Mouse (Mus musculus) kidney, adult 2 months (tissue): ENCODE data around the gene Spin1. TPM values are rescaled to one million over a fixed set of nuclear protein-coding genes. Genes with fewer than 3 reads are reported as not detected.
A peak's percentile ranks its signal among the peaks of the same experiment; 100 is the strongest.

Experiments used
- DNase-seq: peaks from one replicate; pipeline ENCODE4 v3.0.0; 2021
- H3K27ac ChIP-seq: fragments of 200-500 bp; 2 replicates; pipeline ENCODE4 v1.5.1; 2012; ENCODE audit warnings: low read depth, low read length, control low read depth, inconsistent platforms; ENCODE audit not compliant: insufficient read depth
- H3K27me3 ChIP-seq: fragments of 200-500 bp; replicated peaks from 2 replicates; pipeline ENCODE4 v1.6.1; 2012; ENCODE audit warnings: mild to moderate bottlenecking, moderate library complexity, low read length, inconsistent platforms; ENCODE audit not compliant: control insufficient read depth, insufficient read depth
- H3K36me3 ChIP-seq: fragments of 200-500 bp; 2 replicates; pipeline ENCODE4 v1.6.1; 2012; ENCODE audit warnings: mild to moderate bottlenecking, moderate library complexity, low read length, inconsistent platforms; ENCODE audit not compliant: control insufficient read depth, insufficient read depth
- H3K4me1 ChIP-seq: fragments of 200-500 bp; 2 replicates; pipeline ENCODE4 v1.6.1; 2011; ENCODE audit warnings: low read length; ENCODE audit not compliant: control insufficient read depth, insufficient read depth
- H3K4me3 ChIP-seq: fragments of 200-500 bp; 2 replicates; pipeline ENCODE4 v1.5.1; 2011; ENCODE audit warnings: mild to moderate bottlenecking, low read depth, low read length, control low read depth; ENCODE audit not compliant: insufficient read depth
- CTCF ChIP-seq: fragments of 200-500 bp; conservative IDR thresholded peaks from 2 replicates; pipeline ENCODE4 v1.5.1; 2011; ENCODE audit warnings: low read depth, mild to moderate bottlenecking, control low read depth, low read length, moderate library complexity, mixed read lengths; ENCODE audit not compliant: insufficient read depth, insufficient read length
- POLR2A ChIP-seq: fragments of 200-500 bp; IDR thresholded peaks from one replicate; pipeline ENCODE4 v1.6.1; 2011; ENCODE audit warnings: low read depth, low read length, control low read depth
- WGBS: fragments of 180-500 bp; shearing (Covaris S2); methylation state at CpG from one replicate; pipeline ENCODE4 v1.1.7; 2018; 5-methylcytosine and 5-hydroxymethylcytosine counted together
- polyA plus RNA-seq: library from polyadenylated mRNA; depleted of rRNA; stranded (reverse); fragments of >200 nt; gene quantifications from 2 replicates; pipeline ENCODE4 v1.2.3, GENCODE M21; 2012

Spin1 gene
- polyA plus RNA-seq, 1 experiment = 30.8 TPM

DNA sequence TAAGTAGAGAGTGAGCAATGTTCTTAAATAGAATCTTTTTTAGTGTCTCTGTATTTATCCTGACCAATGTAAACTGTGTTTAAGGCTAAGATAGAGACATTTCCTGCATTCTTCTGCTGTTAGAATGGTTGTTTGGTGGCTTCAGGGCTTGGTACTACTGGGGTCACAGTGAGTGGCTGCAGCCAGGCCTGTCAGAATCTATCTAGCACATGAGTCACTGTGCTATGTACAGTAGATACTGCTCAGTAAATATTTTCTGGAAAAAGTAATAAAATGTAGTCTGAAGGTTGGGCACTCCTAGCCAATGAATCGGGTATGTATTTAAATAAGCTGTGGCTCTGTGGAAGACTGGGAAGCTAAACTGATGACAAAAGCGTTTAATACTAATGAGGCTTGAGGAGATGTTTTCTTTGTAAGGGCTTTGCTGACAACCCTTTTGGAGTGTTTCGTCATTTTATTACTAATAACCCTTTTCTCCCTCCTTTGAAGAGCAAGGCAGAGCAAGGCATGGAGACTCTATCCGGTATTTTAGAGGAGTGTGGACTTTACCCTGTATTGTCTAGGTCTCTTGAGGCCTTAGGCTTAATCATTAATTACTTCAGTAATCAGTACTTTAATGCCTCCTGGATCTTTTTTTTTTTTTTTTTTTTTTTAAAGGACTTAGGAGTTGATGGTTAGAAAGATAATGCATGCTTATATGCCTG lies 52.4 kb downstream of the Spin1 start:
- TF ChIP-seq CTCF (no peak), POLR2A (no peak)
- H3K27me3 ChIP-seq = no peaks in the 10 kb centered on the region
- no peaks in the 10 kb centered on the region; the same call in none of the 2 replicates for H3K36me3 ChIP-seq

DNA sequence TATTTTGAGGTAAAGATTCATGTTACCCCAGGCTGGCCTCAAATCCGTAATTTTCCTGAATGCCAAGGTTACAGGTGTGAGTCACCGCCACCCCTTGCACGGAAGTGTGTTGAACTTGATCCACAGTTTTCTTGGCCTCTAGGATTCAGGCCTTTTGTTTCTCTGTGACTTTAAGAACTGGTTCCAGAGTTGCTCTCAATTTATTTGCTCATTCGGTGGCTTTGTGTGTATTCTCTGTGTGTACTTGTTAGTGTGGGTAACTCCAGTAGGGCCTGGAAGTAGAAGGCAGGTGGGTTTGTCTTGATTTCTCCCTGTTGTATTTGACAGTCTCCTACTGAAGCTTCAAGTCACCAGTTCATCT lies 53.0 kb downstream of the Spin1 start:
- peak; percentile 66 for DNase-seq
- 40% methylated on average over 4 of the region's 4 CpGs for WGBS

More for the DNA sequence above, 52.4 kb downstream of the Spin1 start:
- Histone ChIP-seq H3K4me3 (no peak overlapping the region), H3K27ac (peak overlapping the region; percentile 94), H3K4me1 (peaks cover 15% of the 10 kb centered on the region)
- peak; percentile 70 for DNase-seq
- WGBS = 34% methylated on average over 4 of the region's 4 CpGs

GRCm38 (mm10) chr13:51155178-51156013 lies 54.7 kb downstream of the Spin1 start:
- no peaks in the 10 kb centered on the region; the same call in 1 of the 2 replicates for H3K36me3 ChIP-seq
- peaks cover 15% of the 10 kb centered on the region for H3K4me1 ChIP-seq
- no peak overlapping the region for H3K4me3 ChIP-seq
- TF ChIP-seq CTCF = no peak
- no peak for TF ChIP-seq POLR2A
- no peak overlapping the region for H3K27ac ChIP-seq
- WGBS = 85% methylated on average over 15 of the region's 15 CpGs
- no peaks in the 10 kb centered on the region for H3K27me3 ChIP-seq
- no peak for DNase-seq

More for the DNA sequence above, 53.0 kb downstream of the Spin1 start:
- no peaks in the 10 kb centered on the region; the same call in none of the 2 replicates for H3K36me3 ChIP-seq
- H3K27ac ChIP-seq = peak overlapping the region; percentile 43
- no peak for TF ChIP-seq POLR2A
- no peak for TF ChIP-seq CTCF
- H3K27me3 ChIP-seq = no peaks in the 10 kb centered on the region
- H3K4me3 ChIP-seq = no peak overlapping the region
- H3K4me1 ChIP-seq = peaks cover 15% of the 10 kb centered on the region

- whole genome bisulfite sequencing = 94% methylated on average over 6 of the region's 6 CpGs
- Histone ChIP-seq H3K27ac (no peak overlapping the region), H3K4me3 (no peak overlapping the region), H3K36me3 (no peaks in the 10 kb centered on the region; the same call in 1 of the 2 replicates), H3K27me3 (no peaks in the 10 kb centered on the region), H3K4me1 (peaks cover 15% of the 10 kb centered on the region)
- TF ChIP-seq CTCF (no peak), POLR2A (no peak)
- no peak for DNase-seq
Observed at GRCm38 (mm10) chr13:51156014-51156386, 55.3 kb downstream of the Spin1 start.

- TF ChIP-seq POLR2A = no peak
- TF ChIP-seq CTCF = no peak
- Histone ChIP-seq H3K36me3 (no peaks in the 10 kb centered on the region; the same call in 1 of the 2 replicates), H3K4me3 (no peak overlapping the region), H3K27ac (no peak overlapping the region), H3K4me1 (peaks cover 15% of the 10 kb centered on the region), H3K27me3 (no peaks in the 10 kb centered on the region)
- DNase-seq = no peak
- WGBS = 37% methylated on average over 3 of the region's 3 CpGs
Observed at GRCm38 (mm10) chr13:51157291-51157690, 56.6 kb downstream of the Spin1 start.

GRCm38 (mm10) chr13:51161672-51162071 lies 61.0 kb downstream of the Spin1 start:
- WGBS = 65% methylated on average over 2 of the region's 2 CpGs
- Histone ChIP-seq H3K4me1 (no peaks in the 10 kb centered on the region), H3K27me3 (no peaks in the 10 kb centered on the region), H3K27ac (no peak overlapping the region), H3K36me3 (no peaks in the 10 kb centered on the region), H3K4me3 (no peak overlapping the region)
- DNase-seq = no peak
- TF ChIP-seq POLR2A = no peak
- TF ChIP-seq CTCF = no peak

GRCm38 (mm10) chr13:51162246-51162645 lies 61.6 kb downstream of the Spin1 start:
- Histone ChIP-seq H3K4me3 (no peak overlapping the region), H3K27me3 (no peaks in the 10 kb centered on the region), H3K27ac (no peak overlapping the region), H3K4me1 (no peaks in the 10 kb centered on the region), H3K36me3 (no peaks in the 10 kb centered on the region)
- 71% methylated on average over 6 of the region's 6 CpGs for WGBS
- TF ChIP-seq CTCF = no peak
- DNase-seq = no peak
